Mouse (Mus musculus): ENCODE data around the gene Gpr183.

Gene Gpr183

DNA sequence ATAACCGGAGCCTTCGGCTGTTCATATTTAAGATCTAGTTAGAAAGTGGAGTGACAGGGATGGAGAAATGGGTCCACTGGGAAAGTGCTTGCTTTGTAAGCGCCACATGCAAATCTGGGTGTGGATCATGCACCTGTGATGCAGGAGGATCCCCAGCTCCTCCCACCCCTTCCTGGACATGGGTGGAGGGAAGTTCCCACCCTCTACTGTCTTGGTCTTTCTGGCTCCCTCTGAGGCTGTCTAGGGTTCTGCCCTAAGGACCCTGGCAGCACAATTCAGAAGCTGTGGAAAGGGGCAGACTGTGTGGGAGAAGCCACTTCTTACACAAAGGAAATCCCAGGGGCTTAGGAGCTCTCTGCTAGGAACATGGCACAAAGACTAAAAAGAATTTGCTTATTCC lies 33.4 kb downstream of the Gpr183 start:
- no peak for DNase-seq (ENCODE audit: low read depth, low spot score)

DNA sequence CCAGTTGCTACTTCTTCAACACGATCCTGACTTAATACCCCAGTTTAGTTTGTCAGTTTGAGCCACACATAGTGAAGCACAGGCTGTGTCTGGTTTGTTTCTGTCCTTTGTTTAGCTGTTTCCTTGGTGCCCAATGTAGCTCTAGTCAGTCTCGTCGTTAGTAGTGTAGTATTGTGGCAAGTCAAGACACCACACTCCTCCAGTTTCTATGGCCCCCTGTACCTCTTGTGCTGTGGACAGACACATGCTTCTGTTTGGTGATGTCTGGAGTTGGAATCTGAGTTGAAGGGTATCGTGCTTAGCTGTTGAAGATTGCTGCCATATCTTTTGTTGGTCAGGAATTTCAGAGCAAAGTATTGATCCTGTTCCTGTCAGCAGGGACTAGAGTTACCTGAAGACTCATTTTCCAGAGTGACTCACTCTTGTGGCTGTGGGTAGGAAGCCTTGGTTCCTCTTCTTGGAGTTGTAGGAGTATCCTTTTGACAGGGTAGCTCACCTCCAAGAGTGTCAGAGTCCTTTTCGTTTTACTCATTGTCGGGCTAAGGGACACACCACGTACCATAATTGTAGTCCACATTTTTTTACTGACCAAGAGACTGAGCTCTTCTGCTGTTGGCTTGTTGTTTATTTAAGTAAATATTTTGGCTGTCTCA lies 34.1 kb downstream of the Gpr183 start:
- DNase-seq (ENCODE audit: low read depth, low spot score): no peak

DNA sequence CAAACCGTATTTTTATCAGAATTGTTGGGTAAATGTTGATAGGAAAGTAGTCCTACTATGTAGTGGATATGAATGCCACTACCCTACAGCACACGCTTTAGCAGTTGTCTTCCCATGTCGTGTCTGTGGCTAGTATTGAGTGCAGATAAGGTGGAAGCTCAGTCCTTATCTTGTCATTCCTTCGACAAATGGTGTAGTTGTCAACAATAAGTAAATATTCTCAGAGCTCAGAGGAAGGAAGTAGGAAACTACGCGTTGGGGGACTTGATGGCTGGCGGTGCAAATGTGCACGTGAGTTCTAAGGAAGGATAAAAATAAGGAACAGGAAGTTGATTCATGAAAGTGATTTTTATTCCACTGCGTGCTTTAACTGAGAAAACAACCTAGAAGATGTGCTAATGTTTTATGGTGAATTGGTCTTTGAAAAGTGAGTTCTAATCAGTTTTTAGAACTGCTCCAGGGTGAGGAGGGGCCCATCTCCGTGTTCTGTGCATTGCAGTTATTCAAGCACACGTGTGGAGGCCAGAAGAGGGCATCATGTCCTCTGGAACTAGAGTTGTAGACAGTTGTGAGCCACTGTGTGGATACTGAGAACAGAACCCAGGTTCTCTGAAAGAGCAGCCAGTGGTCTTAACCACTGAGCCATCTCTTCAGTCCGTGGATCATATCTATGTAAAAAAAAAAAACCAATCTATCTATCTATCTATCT lies 35.6 kb downstream of the Gpr183 start:
- no peak for DNase-seq (ENCODE audit: low read depth, low spot score)

DNA sequence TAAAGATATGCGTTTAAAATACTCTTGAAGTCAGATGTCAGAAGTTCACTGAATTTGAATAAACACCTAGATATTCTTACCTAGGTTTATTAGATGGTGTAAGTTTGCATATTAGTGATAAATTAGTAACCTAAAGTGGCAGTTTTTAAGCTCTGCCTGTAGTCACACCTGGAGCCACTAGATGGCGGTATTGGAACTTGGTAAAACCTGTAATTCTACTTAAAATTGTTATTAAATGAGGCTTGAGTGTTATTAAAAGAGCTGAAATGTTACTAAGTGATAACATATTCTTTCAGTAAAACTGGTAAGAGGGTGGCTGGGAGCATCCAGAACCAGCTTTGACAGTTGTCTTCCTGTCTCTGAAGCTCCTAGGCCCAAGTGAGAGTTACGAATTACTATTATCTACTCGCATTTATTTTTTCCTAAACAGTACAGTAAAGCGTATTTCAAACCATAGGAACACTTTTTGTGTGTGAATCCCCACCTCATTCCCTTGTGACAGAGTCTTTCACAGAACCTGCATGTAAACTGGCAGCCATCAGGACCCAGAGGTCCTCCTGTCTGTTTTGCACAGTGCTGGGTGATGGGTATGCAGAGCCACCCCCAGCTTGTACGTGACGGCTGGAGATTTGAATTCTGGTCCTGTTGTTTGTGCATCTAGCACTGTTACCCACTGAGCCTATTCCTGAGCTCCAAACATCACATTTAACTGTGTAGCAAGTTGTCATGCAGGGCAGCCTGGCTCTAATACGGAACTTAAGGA lies 36.4 kb downstream of the Gpr183 start:
- peak; percentile 54 for DNase-seq (ENCODE audit: low read depth, low spot score)

DNA sequence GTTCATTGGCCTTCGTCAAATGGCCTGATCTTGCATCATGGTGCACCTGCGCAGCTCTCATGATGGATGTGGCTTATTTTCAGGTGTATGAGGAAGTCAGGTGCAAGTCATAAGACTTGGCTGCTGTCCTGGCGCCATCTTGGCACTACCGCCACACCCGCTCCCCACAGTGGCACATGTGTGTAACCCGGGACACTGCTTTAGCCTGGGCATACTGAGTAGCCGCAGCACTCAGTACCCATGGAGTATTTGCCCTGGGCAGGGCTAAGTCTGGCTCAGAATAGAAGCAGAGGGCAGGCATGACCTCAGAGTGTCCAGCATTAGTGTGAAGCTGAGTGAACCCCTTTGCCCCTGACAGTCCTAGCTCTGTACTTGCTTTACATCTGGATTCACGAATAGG lies 37.5 kb downstream of the Gpr183 start:
- DNase-seq (ENCODE audit: low read depth, low spot score): no peak

DNA sequence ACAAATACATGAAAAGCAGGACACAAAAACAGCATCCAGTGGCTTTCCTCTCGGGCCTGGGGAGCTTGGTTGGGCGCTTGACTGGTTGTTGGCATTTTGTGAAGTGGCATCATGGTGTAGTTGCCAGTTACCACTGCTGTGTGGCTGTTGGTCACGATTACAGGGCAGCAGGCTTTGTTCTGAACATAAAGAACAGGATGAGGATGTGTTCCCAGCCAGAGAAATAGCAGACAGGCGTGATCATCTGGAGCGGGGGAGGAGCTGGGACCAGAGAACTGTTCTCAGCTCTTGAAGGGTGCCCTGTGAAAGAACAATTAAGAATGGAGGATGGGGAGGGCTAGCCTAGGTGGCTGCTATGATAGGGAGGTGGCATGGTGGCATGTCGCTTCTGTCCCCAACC lies 38.1 kb downstream of the Gpr183 start:
- no peak for DNase-seq (ENCODE audit: low read depth, low spot score)

DNA sequence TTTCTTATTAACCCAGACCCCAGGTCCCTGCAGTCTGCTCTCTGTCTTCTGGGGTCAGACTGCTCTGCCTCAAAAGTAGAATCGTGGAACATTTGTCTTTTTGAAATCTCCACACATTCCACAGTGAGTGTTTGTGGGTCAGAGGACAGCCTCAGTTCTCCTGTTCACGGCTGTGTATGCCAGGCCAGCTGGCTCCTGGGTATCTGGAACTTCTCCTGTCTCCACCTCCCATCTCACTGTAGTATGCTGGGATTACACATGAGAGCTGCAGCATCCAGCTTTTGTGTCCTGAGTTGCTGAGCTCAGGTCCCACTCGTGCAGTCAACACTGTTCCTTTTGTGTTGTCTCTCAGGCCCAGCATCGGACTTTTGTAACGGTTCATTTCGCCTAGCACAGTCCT lies 40.1 kb downstream of the Gpr183 start:
- no peak for DNase-seq (ENCODE audit: low read depth, low spot score)

DNA sequence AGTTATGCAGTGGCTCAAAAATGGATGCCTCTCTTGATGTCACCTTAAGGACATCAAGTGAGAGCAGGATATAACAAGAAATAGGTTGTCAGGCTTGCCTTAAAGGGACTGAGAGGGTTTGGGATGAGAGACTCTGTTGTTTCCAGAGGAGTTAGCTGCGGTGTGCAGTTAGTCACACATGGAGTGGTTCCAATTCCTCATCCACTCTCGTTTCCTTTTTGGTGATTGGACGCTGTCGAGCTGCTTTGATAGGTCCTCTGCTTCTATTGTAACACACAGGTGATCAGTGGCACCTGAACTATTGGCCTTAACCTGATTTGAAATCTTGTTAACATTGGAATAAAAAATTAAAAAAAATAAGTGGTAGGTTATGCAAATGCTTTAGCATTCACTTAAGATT lies 42.3 kb downstream of the Gpr183 start:
- no peak for DNase-seq (ENCODE audit: low read depth, low spot score)

DNA sequence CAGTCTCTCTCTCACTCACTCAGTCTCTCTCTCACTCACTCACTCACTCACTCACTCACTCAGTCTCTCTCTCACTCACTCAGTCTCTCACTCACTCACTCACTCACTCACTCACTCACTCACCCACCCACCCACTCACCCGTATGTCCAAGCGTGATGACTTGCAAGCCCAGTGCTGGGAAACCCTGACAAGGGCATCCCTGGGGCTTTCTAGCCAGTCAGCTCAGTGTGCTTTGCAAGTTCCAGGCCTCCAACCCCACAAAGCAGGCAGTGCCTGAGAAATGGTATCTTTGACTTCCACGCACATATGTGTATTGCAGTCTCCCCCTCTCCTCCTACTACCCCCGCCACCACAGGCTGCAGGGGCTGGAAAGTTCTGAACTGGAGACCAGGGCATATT lies 43.0 kb downstream of the Gpr183 start:
- no peak for DNase-seq (ENCODE audit: low read depth, low spot score)

DNA sequence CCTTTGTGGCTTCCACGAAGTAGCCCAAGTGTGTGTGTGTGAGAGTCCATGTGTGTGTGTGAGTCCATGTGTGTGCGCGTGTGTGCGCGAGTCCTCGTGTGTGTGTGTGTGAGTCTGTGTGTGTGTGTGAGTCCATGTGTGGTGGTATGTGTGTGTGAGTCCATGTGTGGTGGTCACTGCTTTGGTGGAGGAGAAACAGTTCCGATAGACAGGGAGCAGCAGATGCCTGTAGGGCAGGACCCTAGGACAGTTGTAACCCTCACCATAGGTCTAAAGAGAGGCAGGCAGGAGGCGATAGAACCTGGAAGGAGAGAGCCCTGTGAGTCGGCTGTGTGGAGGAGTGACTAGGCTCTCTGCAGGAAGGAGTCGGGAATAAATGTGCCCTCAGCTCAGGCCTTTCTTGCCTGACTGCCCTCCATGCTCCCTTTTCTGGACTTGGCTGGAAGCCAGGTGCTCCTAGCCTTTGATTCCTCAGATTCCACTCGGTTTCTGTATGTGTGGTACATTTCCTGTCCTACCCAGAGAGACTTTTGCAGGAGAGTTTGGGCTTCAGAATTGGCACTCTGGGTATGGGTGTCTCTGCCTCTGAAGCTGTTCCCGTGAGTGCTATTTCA lies 44.4 kb downstream of the Gpr183 start:
- DNase-seq (ENCODE audit: low read depth, low spot score): peak; percentile 9

DNA sequence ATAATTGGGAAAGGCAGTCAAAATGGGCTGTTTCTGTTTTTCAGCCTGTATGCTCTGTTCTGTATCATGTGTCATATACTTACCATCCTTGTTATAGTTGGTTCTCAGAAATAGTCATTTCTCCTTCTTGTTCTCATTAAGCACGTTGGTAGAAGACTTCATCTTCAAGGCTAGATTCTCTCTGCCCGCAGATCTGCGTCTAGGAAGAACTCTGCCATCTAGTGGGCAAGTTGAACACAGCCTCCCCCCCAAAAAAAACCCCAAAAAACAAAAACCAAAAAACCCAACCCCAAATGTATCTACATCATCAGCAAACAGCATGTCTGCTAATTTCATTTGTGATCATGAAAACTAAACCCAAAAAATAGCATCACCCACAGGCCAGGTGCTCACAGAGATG lies 45.2 kb downstream of the Gpr183 start:
- no peak for DNase-seq (ENCODE audit: low read depth, low spot score)

DNA sequence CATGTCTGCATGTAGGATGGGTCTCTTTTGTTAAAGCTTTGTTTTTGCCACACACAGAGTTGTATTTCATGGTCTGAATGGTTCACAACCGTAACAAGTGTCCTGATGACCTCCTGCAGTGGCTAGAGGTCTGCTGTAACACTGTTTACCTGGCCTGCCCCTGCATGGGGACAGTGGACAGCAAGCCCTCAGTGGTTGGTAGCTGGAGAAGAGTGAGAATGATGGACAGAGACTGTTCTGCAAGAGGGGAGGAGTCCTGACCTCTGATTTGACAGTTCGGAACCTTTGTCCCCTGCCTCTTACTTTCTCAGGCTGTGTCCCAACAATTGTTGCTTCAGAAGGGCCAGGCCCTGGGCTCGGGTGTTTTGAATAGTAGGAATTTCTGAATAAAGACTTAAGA lies 46.7 kb downstream of the Gpr183 start:
- DNase-seq (ENCODE audit: low read depth, low spot score): no peak

DNA sequence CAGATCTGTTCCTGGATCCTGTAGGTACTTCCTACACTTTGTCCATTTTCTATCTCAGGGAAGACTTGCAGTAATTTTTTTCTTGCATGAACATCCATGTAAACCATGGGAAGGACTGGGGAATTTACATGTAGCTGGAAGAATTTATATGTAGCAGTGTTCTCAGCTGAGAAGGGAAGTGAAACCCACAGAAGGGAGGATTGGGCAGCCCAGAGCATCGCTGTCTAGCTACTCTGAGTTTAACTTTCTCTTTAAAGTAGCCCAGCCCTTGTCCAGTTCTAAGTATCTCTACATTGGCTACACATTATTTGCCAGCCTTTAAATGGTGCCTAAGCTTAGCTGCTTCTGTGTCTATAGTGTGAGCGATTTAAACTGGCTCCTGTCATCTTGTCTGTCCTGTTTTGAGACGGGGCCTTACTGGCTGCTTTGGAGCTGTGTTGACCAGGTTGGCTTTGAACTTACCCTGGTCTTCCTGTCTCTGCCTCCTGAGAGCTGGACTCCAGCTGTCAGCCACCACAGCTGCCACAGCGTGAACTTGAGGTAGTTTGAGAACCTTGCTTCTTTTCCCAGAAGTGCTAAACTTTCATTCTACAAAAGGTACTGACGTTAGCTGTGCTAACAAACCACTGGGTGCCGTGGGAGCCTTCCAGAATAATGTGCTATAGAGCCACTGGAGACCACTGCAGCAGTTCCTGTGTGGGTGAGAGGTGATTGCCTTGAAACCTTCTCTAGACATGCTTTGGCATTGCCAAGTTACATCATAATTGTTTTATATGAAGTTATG lies 48.5 kb downstream of the Gpr183 start:
- no peak for DNase-seq (ENCODE audit: low read depth, low spot score)

DNA sequence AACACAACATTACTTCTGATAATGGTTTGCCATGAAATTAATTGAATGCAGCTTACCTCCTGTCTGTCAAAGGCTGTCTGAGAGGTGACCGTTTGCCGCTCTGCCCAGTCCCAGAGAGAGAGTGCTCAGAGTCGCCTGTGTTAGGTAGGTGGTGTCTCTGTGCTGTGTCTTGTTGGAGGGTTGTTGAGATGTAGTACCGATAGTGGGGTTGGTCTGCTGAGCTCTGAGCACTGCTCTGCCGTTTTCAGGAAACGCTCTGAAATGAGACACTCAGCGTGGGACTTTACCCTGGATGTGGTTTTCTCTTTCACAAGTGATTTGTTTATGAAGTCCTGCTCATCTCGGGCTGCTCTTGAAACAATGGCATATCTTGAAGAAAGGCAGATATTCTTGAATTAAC lies 49.4 kb downstream of the Gpr183 start, which contains the start of gene Gpr18:
Gene Gpr18, minus strand, starts transcription at position 161 of the 400 bp plus-strand sequence.
- DNase-seq (ENCODE audit: low read depth, low spot score): no peak

DNA sequence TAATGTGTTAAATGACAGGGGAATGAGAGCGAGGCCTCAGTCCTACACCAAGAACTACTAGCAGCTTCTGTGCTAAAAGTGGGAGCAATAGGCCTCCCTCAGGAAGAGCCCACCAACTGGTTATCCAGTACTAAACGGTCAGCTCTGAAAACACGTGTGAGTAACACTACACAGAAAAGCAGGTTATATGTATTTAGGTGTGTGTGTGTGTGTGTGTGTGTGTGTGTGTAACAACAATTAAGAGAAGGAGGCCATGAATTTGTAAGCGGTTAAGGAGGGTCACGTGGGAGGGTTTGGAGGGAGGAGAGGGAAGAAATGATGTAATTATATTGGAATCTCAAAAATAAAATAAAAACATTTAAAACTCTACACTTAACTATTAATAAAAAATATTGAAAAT lies 49.9 kb downstream of the Gpr183 start:
- no peak for DNase-seq (ENCODE audit: low read depth, low spot score)

DNA sequence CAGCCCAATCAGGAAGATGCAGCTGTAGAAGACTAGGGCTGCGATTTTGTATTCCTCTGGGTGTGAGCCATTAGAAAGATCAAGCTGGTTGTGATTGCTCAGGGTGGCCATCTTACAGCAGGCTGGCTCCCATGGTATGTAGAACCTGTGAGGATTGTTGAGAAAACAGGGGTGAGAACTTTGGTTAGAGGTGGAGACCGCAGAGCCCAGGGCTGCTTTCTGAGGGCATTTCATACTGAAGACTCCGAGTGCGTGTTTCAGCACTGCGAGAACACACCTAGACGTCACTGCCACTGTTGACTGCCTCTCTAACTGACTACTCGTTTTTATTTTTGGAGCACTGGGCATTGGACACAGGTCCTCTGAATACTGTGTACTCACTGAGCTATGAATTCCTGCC lies 52.5 kb downstream of the Gpr183 start:
- no peak for DNase-seq (ENCODE audit: low read depth, low spot score)

DNA sequence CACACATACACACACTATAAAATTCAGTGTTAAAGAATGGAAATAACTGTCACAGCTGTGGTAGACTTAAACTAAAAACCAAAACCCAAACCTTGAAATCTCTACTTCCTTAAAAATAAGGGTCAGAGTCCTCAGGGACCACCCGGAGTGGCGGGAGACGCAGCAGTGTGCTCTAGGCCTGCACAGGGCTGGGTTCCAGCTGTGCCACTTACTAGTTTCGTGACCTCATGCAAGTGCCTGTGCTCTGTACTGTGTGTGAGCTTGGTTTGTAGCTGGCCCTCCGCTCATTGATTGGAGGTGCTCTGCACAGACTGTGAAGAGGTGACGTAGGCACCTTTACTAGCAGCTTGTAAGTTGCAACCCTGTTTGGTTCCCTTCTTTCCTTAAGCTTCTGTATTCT lies 55.1 kb downstream of the Gpr183 start:
- no peak for DNase-seq (ENCODE audit: low read depth, low spot score)

DNA sequence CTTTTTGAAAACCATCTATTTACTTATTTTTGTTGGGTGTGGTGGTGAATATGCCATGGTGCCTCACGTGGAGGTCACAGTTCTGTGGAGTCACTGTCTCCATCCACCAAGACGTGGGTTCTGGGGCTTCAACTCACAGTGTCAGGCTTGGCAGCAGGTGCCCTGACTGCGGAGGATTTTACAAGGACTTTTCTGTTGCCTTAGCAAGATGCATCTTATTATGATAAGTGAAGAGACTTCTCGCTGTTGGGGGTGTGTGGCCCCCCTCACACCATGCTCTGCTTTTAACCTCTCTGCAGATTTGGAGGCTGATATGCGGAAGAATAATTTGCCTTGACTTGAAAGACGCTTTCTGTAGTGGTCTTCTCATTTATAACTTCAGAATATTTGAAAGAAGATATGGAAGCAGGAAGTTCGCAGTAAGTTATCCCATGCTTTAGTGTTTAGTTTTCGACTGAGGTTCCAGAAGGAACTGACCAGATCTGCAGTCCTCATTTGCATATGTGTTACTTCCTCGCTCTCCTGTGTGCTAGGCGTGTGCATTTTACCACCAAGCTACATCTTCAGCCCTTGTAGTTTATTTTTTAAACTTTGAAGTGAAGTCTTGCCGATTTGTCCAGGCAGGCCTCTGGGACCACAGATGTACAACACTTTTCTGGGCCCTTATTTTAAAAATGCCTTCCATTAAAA lies 57.9 kb downstream of the Gpr183 start:
- no peak for DNase-seq (ENCODE audit: low read depth, low spot score)

DNA sequence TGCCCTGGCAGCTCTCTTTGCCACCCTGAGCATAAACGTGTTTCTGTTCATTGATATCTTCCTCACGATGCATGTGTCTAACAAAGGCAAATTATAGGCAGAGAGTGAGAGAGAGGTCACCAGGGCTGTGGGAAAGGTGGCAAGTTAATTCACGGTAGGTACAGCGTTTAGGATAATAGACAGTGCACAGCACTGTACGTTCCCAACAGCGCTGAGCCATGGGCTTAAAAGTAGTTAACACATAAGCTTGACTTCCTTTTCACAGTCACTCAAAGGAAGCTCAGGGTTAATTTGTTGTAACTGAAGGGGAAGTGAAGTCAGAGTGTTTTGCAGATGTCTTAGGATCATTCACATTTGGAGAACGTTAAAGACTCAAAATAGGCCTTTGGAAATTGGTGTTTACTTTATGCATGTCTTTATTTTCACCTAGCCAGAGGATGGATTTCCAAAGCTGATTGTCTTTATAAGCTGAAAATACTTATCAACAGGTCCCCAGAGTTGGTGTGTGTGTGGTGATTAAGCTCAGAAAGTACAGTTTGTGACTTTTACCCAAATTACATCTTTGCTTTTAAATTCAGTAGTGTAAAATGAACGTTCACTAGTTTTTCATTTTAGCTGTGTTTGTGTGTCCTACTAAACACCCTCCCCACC lies 58.5 kb downstream of the Gpr183 start:
- DNase-seq (ENCODE audit: low read depth, low spot score): no peak

DNA sequence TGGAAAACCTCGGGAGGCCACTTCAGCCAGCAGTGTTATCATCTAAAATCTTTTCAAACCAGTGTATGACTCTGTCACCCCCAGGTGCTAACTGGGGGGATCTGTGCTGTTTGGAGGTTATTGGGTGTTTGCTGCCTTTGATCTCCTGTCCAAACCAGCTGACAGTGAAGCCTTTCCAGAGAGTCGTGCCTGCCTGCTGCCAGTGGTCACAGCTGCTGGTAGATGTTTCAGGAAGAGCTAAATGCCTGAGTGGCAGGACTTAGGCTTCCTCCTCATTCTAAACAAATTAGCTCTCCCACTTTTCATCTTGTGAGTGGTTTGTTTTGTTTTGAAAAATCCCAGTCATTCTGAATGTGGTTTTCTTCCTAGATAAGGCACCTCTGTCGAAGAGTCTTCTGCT lies 60.2 kb downstream of the Gpr183 start:
- DNase-seq (ENCODE audit: low read depth, low spot score): no peak

All from mesoderm, embryonic 11.5 days (tissue).